Mouse (Mus musculus): Measurements from ENCODE around the gene Dnajb2.

GRCm38 (mm10) chr1:75230335-75230994 lies 5.7 kb upstream of the Dnajb2 start:
- no peak for TF ChIP-seq CTCF (IDR thresholded peaks at IDR 0.05; ENCODE audit: low read depth, low read length)
- no peak for TF ChIP-seq POLR2A (IDR thresholded peaks at IDR 0.05; ENCODE audit: extremely low read depth, insufficient read depth, low read length)
